Mouse (Mus musculus) stomach, embryonic 16.5 days (tissue): ENCODE measurements around the gene Col23a1. TPM values are rescaled to one million over a fixed set of nuclear protein-coding genes. Genes with fewer than 3 reads are reported as not detected.
A peak's percentile ranks its signal among the peaks of the same experiment; 100 is the strongest.

Experiments used
- ATAC-seq: fragments of 200-750 bp; cut with Nextera tagmentation; 2 replicates; pipeline ENCODE4 v1.8.0; 2017; ENCODE audit warnings: moderate number of reproducible peaks, moderate TSS enrichment; ENCODE audit not compliant: insufficient read depth, low FRiP score
- H3K27ac ChIP-seq: fragments of 300-500 bp; sonication (generic); 2 replicates; pipeline ENCODE4 v1.5.1; 2014; ENCODE audit warnings: low read length
- H3K27me3 ChIP-seq: fragments of 300-500 bp; sonication (generic); 2 replicates; pipeline ENCODE4 v1.6.1; 2014; ENCODE audit warnings: low read length, control low read depth, mixed read lengths; ENCODE audit not compliant: control insufficient read depth, insufficient read depth
- H3K36me3 ChIP-seq: fragments of 300-500 bp; sonication (generic); 2 replicates; pipeline ENCODE4 v1.6.1; 2014; ENCODE audit warnings: low read length; ENCODE audit not compliant: control insufficient read depth, insufficient read depth
- H3K4me1 ChIP-seq: fragments of 300-500 bp; sonication (generic); 2 replicates; pipeline ENCODE4 v1.6.1; 2014; ENCODE audit warnings: low read length, control low read depth, mixed read lengths; ENCODE audit not compliant: control insufficient read depth, insufficient read depth
- H3K4me2 ChIP-seq: fragments of 300-500 bp; sonication (generic); 2 replicates; pipeline ENCODE4 v1.6.1; 2014; ENCODE audit warnings: low read depth, low read length, mixed read lengths
- H3K4me3 ChIP-seq: fragments of 300-500 bp; sonication (generic); replicated peaks from 2 replicates; pipeline ENCODE4 v1.5.1; 2014; ENCODE audit warnings: mild to moderate bottlenecking, low read length
- H3K9ac ChIP-seq: fragments of 300-500 bp; sonication (generic); 2 replicates; pipeline ENCODE4 v1.6.1; 2014; ENCODE audit warnings: low read length
- H3K9me3 ChIP-seq: fragments of 300-500 bp; sonication (generic); replicated peaks from 2 replicates; pipeline ENCODE4 v1.6.1; 2016; ENCODE audit warnings: low read length, control low read depth; ENCODE audit not compliant: control insufficient read depth
- WGBS: fragments of 180-500 bp; shearing (Covaris S2); extraction: QIAGEN DNeasy Blood & Tissue Kit; methylation state at CpG from one replicate; pipeline ENCODE4 v1.1.7; 2014; 5-methylcytosine and 5-hydroxymethylcytosine counted together
- polyA plus RNA-seq: library from polyadenylated mRNA; unstranded; fragments of >200 nt; fragmentation: Nextera tagmentation; extraction: Ambion mirVana; gene quantifications from 2 replicates; pipeline ENCODE4 v1.2.1, GENCODE M21; 2015

The Col23a1 gene
- polyA plus RNA-seq, 1 experiment from 2014 or later: 7.0 TPM

DNA sequence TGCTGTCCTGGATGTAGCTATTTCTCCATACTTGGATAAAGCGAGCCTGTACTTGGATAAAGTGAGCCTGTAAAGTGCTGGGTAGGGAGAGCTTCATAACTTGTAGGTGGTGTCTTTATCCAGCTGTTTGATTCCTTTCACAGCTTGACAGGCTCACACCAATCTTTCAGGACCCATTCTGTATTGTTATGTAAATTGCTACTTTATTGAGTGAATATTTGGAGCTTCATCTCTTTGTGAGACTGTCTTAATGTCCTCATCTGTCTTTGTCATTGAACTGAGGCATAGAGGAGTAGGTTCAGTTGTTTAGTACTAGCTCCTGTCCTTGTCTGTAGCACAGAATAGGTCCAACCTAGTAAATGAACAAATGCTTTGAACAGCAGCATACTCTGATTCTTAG is 15.3 kb upstream of the Col23a1 start:
- WGBS: 85% methylated on average over 1 of the region's 1 CpGs
- no peak overlapping the region for H3K4me3 ChIP-seq
- H3K4me2 ChIP-seq: no peak overlapping the region
- no peak overlapping the region for H3K9ac ChIP-seq
- no peak overlapping the region for H3K27ac ChIP-seq
- H3K4me1 ChIP-seq: no peaks in the 10 kb centered on the region
- H3K27me3 ChIP-seq: no peaks in the 10 kb centered on the region
- peaks cover 25% of the 10 kb centered on the region; the same call in 1 of the 2 replicates for H3K36me3 ChIP-seq
- no peaks in the 10 kb centered on the region for H3K9me3 ChIP-seq
- no peak for ATAC-seq

DNA sequence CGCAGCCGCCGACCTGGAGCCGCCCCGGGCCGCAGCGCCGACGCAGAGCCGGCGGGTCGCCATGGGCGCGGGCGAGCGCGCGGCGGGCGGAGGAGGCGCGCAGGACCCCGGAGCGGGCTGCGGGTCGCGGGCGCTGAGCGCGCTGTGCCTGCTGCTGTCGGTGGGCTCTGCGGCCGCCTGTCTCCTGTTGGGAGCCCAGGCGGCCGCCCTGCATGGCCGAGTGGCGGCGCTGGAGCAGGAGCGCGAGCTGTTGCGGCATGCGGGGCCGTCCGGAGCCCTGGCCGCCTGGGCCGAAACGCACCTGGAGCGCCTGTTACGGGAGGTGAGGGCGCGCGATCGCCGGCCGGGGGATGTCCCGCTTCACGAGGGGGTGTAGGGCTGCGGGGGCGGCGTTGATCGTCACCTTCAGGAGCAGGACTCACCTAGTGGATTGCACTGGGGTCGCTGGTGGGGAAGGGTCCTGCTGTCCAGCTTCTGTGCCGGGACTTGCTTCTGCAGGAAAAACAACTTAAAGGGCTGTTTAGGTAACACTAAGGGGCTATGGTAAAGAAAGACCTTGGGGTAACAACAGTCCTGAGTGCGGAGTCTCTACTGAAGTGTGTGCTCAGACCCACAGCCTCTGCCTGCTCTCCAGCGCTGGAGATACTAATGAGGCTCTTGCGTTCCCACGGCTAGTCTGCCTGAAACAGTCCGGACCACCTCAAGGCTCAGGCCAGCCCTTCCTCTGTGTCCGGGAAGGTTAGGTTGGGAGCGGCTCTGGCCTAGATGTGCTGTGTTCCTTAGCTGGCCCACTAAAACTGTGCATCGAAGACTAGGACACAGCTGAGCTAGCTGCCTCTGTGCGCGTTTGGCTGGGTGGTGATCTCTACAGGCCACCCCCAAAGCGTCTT is 591 bp downstream of the Col23a1 start:
- WGBS: 2% methylated on average over 61 of the region's 74 CpGs
- H3K4me2 ChIP-seq: peak overlapping the region; percentile 79
- no peaks in the 10 kb centered on the region for H3K27me3 ChIP-seq
- H3K27ac ChIP-seq: 0 out of 2 replicates have a peak overlapping the region, but pooled peaks have one; percentile 84
- peak overlapping the region; percentile 73 for H3K9ac ChIP-seq
- peak overlapping the region; percentile 63 for H3K4me3 ChIP-seq
- peak; percentile 72 for ATAC-seq
- H3K4me1 ChIP-seq: 0 out of 2 replicates have a peak, but pooled peaks cover 2% of the 10 kb centered on the region
- H3K36me3 ChIP-seq: no peaks in the 10 kb centered on the region
- no peaks in the 10 kb centered on the region; the same call in 1 of the 2 replicates for H3K9me3 ChIP-seq

GRCm38 (mm10) chr11:51293956-51294530 is 4.3 kb downstream of the Col23a1 start:
- no peaks in the 10 kb centered on the region for H3K27me3 ChIP-seq
- H3K9ac ChIP-seq: no peak overlapping the region
- H3K9me3 ChIP-seq: no peaks in the 10 kb centered on the region; the same call in 1 of the 2 replicates
- H3K36me3 ChIP-seq: no peaks in the 10 kb centered on the region
- H3K4me3 ChIP-seq: no peak overlapping the region
- H3K27ac ChIP-seq: no peak overlapping the region
- H3K4me1 ChIP-seq: 0 out of 2 replicates have a peak, but pooled peaks cover 2% of the 10 kb centered on the region
- 49% methylated on average over 2 of the region's 2 CpGs for WGBS
- H3K4me2 ChIP-seq: no peak overlapping the region; the same call in 1 of the 2 replicates
- ATAC-seq: no peak

DNA sequence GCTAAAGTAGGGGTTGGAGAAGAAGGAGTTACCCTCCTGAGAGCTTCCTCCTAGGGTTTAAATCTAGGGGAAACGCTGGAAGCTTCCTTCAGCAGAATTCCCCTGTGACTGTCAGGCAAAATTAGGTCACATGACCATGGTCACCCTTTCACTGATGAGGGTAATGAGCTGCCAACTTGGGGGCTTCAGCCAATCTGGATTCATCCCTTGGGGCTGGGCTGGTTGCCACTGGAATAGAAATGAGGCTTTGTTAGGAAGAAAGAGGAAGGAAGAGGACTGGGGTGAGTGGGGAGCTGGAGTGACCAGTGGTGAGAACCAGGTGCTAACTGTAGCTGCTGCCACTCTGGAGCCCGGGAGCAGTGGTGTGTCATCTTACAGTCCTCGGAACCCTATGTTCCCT is 6.0 kb downstream of the Col23a1 start:
- 81% methylated on average over 3 of the region's 3 CpGs for WGBS
- Histone ChIP-seq H3K4me1 (0 out of 2 replicates have a peak, but pooled peaks cover 2% of the 10 kb centered on the region), H3K9ac (no peak overlapping the region), H3K27ac (no peak overlapping the region), H3K4me3 (no peak overlapping the region), H3K27me3 (no peaks in the 10 kb centered on the region), H3K36me3 (no peaks in the 10 kb centered on the region), H3K4me2 (no peak overlapping the region), H3K9me3 (no peaks in the 10 kb centered on the region; the same call in 1 of the 2 replicates)
- ATAC-seq: no peak

- Histone ChIP-seq H3K9ac (no peak overlapping the region), H3K9me3 (no peaks in the 10 kb centered on the region; the same call in 1 of the 2 replicates), H3K27me3 (no peaks in the 10 kb centered on the region), H3K4me3 (no peak overlapping the region), H3K4me2 (no peak overlapping the region), H3K4me1 (0 out of 2 replicates have a peak, but pooled peaks cover 2% of the 10 kb centered on the region), H3K27ac (no peak overlapping the region), H3K36me3 (no peaks in the 10 kb centered on the region)
- WGBS: 83% methylated on average over 4 of the region's 4 CpGs
- ATAC-seq: no peak
Measured at GRCm38 (mm10) chr11:51298691-51299090, 9.0 kb downstream of the Col23a1 start.

- Histone ChIP-seq H3K4me2 (no peak overlapping the region), H3K9ac (no peak overlapping the region), H3K4me1 (no peaks in the 10 kb centered on the region), H3K27ac (no peak overlapping the region), H3K4me3 (no peak overlapping the region), H3K9me3 (no peaks in the 10 kb centered on the region), H3K27me3 (no peaks in the 10 kb centered on the region), H3K36me3 (no peaks in the 10 kb centered on the region)
- ATAC-seq: no peak
- 72% methylated on average over 5 of the region's 5 CpGs for WGBS
Measured at GRCm38 (mm10) chr11:51302396-51302795, 12.7 kb downstream of the Col23a1 start.

GRCm38 (mm10) chr11:51303981-51304553 is 14.3 kb downstream of the Col23a1 start:
- H3K27ac ChIP-seq: no peak overlapping the region
- H3K9ac ChIP-seq: no peak overlapping the region
- no peak overlapping the region for H3K4me2 ChIP-seq
- no peaks in the 10 kb centered on the region for H3K36me3 ChIP-seq
- ATAC-seq: no peak
- H3K4me1 ChIP-seq: no peaks in the 10 kb centered on the region
- no peaks in the 10 kb centered on the region for H3K27me3 ChIP-seq
- no peak overlapping the region for H3K4me3 ChIP-seq
- H3K9me3 ChIP-seq: no peaks in the 10 kb centered on the region
- 53% methylated on average over 12 of the region's 12 CpGs for WGBS

DNA sequence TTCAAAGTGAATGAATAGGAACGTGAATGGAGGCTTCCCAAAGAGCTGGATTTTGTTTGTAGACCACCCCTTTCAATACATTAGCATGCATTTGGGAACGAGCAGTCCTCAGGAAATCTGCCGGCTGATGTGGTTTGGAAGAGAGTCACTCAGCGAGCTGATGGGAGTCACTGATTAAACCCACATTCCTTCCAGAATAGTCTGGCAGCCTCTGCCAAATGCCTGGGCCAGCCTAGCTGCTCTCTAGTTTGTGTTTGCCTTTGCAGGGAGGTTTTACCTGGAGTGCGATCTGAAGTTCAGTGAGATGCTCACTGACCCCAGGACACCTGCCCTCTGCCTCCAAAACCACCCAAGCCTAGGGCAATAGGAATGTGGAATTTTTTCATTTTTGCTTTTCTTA is 18.6 kb downstream of the Col23a1 start:
- no peak for ATAC-seq
- H3K4me3 ChIP-seq: no peak overlapping the region
- H3K36me3 ChIP-seq: no peaks in the 10 kb centered on the region
- H3K9me3 ChIP-seq: no peaks in the 10 kb centered on the region
- no peak overlapping the region for H3K9ac ChIP-seq
- no peak overlapping the region for H3K4me2 ChIP-seq
- H3K4me1 ChIP-seq: no peaks in the 10 kb centered on the region
- H3K27me3 ChIP-seq: no peaks in the 10 kb centered on the region
- H3K27ac ChIP-seq: no peak overlapping the region
- 54% methylated on average over 5 of the region's 5 CpGs for WGBS

GRCm38 (mm10) chr11:51311846-51312245 is 22.1 kb downstream of the Col23a1 start:
- H3K4me2 ChIP-seq: no peak overlapping the region
- H3K4me3 ChIP-seq: no peak overlapping the region
- WGBS: 81% methylated on average over 8 of the region's 8 CpGs
- no peaks in the 10 kb centered on the region for H3K27me3 ChIP-seq
- H3K4me1 ChIP-seq: no peaks in the 10 kb centered on the region
- no peaks in the 10 kb centered on the region for H3K9me3 ChIP-seq
- H3K9ac ChIP-seq: no peak overlapping the region
- H3K27ac ChIP-seq: no peak overlapping the region
- no peaks in the 10 kb centered on the region for H3K36me3 ChIP-seq
- no peak for ATAC-seq
